Comparison of ENCODE assay signal across 9 mouse cellular contexts in the genomic region with DNA sequence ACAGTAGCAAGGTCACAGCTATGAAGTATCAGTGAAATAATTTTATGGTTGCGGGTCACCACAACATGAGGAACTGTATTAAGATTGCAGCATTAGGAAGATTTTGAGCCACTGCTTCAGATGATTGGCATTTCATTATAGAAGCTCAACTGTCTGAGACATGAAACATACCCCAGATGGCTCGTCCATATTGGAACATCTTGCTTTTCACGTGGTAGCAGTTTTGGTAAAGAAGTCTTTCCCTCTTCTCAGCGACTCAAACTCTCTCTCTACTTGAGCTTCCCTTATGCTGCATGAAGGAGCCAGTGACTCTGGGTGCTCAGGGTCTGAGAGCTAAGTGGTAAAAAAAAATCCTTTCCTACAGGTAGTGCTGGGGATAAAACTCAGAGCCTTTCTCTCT.
"Had no signal": no experiment of that assay in that cellular context is flagged by ENCODE, and none has a peak within 500 bp of the region (broad histone marks: within the 10 kb centered on the region; RNA-seq: fewer than 3 reads in every experiment).

No protein-coding gene starts in this region.

- DNase-seq: kidney, adult 11 months; kidney, adult 8-10 months; kidney, postnatal 10 days; kidney, postnatal 36 days; liver, postnatal 0 days; lung, embryonic 14.5 days; retina, postnatal 1 day; thymus, adult 18-20 months; thymus, postnatal 36 days had no signal
